Mouse (Mus musculus) c-Kit-positive CD71-negative TER-119-negative erythroid progenitor cells, embryonic 14.5 days (primary cell): ENCODE results near the gene H2-M10.1.
A peak's percentile ranks its signal among the peaks of the same experiment; 100 is the strongest.
"Not testable (repeated sequence)": the region's sequence is repeated elsewhere in the genome, so short reads cannot be mapped to it uniquely, and the experiment has no call there.

Experiments
- DNase-seq: peaks from one replicate; pipeline ENCODE4 v3.0.0-alpha.2; 2013; ENCODE audit warnings: low read depth

The H2-M10.1 gene

DNA sequence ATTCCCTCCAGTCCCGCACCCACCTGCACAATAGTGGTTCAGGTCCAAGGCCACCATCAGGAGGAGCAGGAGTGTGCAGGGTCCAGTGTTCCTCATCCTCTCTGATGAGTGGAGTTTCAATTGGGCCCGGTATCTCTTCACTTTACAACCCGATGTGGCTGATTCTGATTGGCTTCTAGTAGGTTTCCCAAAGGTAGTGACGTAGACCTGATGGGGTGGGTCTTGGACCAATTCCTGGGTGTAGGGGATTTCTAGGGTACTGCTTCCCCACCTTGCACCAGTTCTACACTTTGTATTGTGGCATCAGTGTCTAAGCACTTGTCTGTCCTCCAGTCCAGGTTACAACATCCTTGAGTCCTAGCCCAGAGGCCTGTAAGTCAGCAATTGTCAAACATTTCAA, at the start of gene H2-M10.1:
H2-M10.1 (minus strand) TSS at position 101 of the 400 bp plus-strand sequence.
- no peak for DNase-seq

DNA sequence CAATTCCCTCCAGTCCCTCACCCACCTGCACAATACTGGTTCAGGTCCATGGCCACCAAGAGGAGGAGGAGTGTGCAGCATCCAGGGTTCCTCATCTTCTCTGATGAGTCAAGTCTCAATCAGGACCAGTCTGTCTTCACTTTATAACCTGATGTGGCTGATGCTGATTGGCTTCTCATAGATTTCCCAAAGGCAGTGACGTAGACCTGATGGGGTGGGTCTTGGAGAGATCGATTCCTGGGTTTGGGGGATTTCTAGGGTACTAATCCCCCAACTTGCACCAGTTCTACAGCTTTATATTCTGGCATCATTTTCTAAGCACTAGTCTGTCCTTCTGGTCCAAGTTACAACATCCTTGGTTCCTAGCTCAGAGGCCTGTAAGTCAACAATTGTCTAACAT, 42.4 kb upstream of the H2-M10.1 start, which contains the start of gene H2-M10.3:
H2-M10.3 (minus strand) TSS at position 101 of the 400 bp plus-strand sequence.
- not testable (repeated sequence) for DNase-seq

DNA sequence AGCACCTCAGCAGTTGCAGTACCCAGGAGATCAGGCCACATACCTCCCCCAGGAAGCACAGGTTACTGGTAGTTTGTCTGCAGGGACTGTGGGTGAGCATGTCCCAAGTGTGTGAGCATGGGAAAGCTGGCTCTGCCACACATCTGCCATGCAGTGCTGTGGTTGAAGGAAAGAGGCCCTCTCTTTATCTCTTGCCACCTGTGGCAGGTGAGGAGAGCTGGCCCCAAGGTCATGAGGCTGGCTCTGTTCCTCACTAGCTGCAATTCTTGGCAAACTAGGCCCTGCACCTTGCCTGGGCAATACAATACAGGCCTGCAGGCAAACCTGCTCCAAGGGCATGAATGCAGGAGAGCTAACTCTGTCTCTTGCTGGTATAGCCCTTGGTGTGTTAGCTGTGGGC, 36.4 kb upstream of the H2-M10.1 start:
- not testable (repeated sequence) for DNase-seq

DNA sequence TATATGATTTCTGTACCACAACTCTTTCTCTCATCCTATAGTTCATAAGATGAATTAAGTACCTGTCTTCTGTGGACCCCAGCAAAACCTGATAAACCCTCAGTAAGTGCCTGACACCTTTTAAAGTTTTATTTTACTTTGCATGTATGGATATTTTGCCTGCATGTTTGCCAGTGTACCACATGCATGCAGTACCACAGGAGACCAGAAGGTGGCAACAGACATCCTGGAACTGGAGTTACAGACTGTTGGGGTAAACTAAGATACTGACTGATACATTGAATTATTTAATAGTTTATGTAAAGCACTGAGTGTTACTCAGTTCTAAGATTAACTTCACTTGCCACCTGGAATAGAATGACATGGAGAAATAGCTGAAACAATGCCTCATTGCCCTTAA, 31.6 kb upstream of the H2-M10.1 start:
- DNase-seq = peak; percentile 6

DNA sequence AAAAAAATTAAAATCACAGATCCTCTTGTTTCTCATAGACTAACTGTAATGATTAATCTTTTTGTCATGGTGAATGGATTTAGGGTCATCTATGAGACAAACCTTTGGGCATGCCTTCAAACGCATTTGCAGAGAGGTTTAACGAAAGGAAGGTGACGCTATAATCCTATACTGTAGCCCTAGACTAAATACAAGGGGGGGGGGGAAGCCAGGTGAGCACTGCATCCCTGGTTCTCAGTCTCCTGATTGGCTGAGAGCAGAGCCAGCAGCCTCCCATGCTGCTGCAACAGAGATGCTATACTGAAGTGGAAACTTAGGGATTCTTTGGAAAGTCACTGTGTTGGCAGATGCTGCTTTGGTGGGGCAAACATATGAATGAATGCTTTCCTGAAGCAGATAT, 29.8 kb upstream of the H2-M10.1 start:
- DNase-seq = no peak

DNA sequence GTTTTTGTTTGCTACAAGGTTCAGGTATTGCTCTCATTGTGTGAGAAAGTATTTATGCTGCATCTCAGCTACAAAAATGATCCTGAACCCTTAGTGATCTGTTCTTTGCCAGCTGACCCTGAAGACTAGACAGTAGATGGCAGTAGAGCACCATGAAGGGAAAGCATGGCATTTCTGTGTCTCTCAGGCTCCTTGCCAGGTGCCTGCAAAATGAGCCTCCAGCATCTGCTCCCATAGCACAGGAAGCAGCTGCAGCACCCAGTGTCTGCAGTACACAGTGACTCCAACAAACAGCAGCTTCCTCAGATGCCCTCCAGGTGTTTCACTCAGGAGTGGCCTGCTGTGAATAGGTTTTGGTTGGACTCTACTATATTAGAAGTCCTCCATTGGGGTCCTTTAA, 29.4 kb upstream of the H2-M10.1 start:
- DNase-seq = peak; percentile 9

DNA sequence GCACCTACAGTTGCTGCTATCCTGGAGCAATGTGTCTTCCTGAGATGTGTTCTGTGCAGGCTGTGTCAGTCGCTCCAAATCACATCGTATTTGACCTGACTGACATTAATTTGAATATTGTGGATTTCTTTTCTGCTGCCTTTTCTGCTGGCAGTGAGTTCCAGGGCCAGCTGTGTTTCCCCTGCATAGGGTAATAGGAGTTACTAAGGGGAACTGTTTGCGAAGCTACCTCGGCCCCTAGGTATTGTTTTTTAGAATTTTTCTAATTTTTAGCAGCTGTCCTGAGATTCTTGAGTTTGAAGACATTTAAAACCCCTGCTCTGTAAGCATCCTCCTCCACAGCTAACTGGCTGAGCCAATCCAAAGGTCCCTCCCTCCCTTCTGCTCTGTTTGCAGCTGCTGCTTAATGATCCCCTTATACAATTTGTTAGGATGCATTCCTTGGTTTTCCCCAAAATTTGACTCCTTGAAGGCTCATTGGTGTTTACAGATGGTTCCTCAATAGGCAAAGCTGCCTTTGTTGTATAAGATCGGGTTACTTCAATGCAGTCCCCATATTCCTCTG, 10.2 kb downstream of the H2-M10.1 start:
- DNase-seq = no peak

DNA sequence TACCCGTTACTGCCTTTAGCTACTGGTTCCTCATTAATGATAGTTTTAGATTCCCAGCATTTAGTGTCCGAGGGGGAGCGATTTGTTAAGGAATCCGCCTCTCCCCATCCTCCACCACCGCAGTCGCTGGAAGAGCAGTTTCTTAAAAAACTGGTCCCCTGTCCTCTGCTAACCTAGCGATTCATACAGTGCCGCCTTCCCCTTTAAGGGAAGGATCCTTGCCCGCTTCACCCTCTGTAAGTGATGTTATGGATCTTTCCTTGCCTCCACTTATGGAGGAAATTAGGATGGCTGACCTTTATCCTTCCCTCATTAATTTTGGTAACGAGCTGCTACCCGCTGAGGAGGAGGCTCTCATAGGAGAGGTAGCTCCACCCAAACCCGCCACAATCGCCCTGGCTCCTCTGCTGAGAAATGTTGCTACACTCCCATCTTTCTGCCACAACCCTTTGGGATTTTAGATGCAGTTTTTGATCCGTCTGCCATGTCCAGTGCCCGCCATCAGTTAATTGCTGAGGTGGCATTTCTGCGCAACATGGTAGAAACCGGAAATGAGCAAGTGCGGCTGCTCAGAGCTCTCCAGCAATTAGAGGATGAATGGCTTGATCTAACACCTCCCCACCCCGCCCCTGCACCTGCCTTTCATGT, 10.8 kb downstream of the H2-M10.1 start:
- DNase-seq = no peak

DNA sequence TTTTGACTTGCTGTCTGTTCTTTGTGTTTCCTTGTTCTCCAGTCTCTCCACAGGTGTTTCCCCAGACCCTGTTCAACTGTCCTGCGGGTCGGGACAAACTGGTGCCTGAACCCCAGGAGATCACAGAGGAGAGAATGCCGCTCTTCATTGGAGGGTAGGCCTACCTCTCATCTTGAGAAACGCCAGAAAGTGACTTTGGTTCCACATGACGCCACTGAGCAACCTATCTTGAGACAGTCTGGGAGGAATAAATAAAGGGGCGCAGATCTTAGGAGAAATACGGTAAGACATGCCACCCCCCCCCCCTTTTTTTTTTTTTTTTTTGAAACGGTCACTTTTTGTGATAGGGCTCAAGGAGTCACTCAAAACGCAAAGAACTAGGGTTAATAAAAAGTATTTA, 11.4 kb downstream of the H2-M10.1 start:
- no peak for DNase-seq

DNA sequence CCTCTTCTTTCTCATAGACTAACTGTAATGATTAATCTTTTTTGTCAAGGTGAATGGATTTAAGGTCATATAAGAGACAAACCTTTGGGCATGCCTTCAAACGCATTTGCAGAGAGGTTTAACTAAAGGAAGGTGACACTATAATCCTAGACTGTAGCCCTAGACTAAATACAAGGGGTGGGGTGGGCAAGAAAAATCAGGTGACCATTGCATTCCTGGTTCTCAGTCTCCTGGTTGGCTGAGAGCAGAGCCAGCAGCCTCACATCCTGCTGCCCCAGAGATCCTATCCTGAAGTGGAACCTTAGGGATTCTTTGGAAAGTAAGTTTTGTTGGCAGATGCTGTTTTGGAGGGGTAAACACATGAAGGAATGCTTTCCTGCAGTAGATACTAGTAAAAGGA, 16.7 kb downstream of the H2-M10.1 start:
- no peak for DNase-seq

DNA sequence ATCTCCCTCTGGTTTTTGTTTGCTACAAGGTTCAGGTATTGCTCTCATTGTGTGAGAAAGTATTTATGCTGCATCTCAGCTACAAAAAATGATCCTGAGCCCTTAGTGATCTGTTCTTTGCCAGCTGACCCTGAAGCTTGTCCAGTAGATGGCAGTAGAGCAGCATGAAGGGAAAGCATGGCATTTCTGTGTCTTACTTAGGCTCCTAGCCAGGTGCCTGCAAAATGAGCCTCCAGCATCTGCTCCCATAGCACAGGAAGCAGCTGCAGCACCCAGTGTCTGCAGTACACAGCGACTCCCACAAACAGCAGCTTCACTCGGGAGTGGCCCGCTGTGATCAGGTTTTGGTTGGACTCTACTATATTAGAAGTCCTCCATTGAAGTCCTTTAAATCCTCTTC, 17.1 kb downstream of the H2-M10.1 start:
- not testable (repeated sequence) for DNase-seq

DNA sequence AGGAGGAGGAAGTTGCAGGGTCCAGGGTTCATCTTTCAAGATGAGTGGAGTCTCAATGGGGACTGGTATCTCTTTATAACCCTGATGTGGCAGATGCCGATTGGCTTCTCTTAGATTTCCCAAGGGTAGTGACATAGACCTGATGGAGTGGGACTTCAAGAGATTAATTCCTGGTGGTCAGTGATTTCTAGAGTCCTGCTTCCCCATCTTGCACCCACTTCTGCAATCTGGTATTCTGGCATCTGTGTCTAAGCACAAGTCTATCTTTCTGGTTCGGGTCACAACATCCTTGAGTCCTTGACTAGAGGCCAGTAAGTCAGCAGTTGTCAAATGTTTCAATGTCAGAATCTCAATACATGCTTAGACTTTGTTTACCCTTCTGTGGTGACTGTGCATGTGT, 39.6 kb downstream of the H2-M10.1 start, which contains the start of gene H2-M10.2:
H2-M10.2 (minus strand) TSS at position 101 of the 400 bp plus-strand sequence.
- no peak for DNase-seq

DNA sequence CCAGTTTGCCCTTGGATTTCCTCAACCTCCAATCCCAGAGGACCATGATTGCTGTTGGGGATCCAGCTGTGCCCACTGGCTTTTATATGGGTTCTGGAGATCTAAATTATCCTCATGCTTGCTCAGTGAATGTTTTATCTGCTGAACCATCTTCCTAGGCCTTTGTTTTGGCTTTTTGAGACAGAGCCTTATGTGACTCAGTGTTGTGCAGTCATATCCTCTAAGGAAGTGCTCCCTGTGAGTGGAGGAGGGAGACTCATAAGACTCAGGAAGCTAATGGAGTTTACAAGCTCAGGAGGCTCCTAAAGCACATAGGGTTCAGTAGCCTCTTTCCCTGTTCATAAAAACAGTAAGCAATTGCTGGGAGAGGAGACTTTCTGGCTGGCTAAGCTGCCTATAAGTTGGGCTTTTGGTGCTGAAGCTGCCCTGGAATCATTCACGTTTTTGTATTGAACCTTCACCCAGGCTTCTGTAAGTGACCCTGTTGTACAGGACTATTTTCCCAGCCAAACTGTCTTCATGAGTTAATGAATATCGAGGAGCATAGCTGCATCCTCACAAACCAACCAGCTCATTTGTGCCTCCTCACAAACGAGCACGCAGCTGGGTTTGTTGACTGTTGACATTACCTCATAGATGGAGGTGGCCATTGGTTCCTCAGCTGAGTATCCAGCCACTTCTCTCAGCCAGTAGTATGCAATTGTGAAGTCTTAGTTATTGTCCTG, 44.3 kb downstream of the H2-M10.1 start:
- no peak for DNase-seq

DNA sequence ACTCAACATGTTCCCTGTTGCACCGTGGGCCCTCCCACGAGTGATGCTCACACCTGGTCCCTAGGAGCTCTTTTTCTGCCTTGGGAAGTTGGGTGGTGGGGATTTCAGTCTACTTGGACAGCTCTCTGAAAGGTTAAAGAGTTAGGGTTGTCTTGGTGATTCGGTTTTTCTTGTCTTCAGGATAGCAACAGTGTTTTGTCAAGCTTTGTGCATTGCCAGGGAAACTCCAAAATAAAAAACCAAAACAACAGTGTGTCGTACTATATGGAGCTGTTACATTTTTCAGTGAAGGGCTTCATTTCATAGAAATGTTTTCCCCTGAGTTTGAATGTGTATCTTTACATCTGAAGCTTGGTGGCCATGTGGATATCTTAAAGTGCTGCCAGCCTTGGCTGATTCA, 51.2 kb downstream of the H2-M10.1 start:
- no peak for DNase-seq

DNA sequence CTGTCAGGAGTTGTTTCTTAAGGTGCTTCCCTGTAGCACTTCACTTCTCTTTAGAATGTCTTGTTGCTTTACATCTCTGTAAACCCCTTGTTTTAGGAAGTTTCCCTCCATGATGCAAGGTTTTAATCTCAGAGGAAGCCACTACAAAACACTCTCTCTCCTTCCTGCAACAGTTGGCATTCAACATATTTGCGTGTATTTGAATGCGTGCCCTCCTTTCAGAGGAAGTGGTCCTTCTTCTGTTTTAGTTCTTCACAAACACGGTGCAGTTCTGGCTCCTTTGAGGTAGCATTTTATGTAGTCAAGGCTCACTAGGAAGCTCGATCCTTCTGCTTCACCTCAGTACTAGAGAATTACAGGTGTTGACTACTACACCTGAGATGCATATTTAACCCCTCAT, 52.2 kb downstream of the H2-M10.1 start:
- DNase-seq = no peak
